Mouse (Mus musculus): Measurements from ENCODE around the gene Sigirr.
A peak's percentile ranks its signal among the peaks of the same experiment; 100 is the strongest.

- TF ChIP-seq POLR2A (IDR thresholded peaks at IDR 0.05; ENCODE audit: borderline replicate concordance, control insufficient read depth, low read depth, low read length) (no peak), CTCF (IDR thresholded peaks at IDR 0.05; ENCODE audit: control insufficient read depth, insufficient read depth, low read length) (peak; percentile 79)
Observed at GRCm38 (mm10) chr7:141143112-141143511, 42.7 kb upstream of the Sigirr start.
